Mouse (Mus musculus): ENCODE data around the gene Scd2.

DNA sequence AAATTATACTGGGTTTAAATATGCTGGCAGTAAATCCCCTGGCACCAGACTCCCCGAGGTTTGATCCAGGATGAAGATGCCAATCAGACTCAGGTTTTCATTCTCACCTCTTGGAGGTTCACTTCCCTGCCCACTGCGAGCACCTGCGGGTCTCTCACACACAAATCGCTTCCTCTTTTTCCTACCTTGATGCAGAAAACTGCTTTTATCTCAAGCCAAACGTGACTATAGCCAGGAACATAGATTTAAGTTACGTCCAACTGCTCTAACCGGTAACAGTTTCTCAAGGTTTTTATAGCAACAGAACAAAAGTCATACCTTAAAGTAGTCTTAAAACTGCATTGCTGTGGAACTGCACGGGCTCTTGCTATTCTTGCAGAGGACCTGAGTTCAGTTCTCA is 56.2 kb downstream of the Scd2 start:
- no peak for TF ChIP-seq EP300 (IDR thresholded peaks at IDR 0.05; ENCODE audit: low read depth in 1 of 2, low read length in 2 of 2)
- TF ChIP-seq MAX (IDR thresholded peaks at IDR 0.05; ENCODE audit: low read length): no peak
- peak; percentile 80; the same call in 1 of the 2 replicates for TF ChIP-seq BHLHE40 (IDR thresholded peaks at IDR 0.05; ENCODE audit: borderline replicate concordance, low read depth, low read length)
- no peak for TF ChIP-seq CTCF (IDR thresholded peaks at IDR 0.05 in 2 of 3, conservative IDR thresholded peaks at IDR 0.05 in 1 of 3; ENCODE audit: control insufficient read depth in 1 of 3, insufficient read depth in 1 of 3, low read depth in 2 of 3, low read length in 3 of 3, poor library complexity in 1 of 3, severe bottlenecking in 1 of 3)
- TF ChIP-seq POLR2AphosphoS5 (IDR thresholded peaks at IDR 0.05; ENCODE audit: borderline replicate concordance, low read depth, low read length): no peak
- TF ChIP-seq USF1 (IDR thresholded peaks at IDR 0.05; ENCODE audit: low read depth, low read length): no peak
- no peak for TF ChIP-seq MYC (IDR thresholded peaks at IDR 0.05; ENCODE audit: low read depth, low read length)
- TF ChIP-seq SIN3A (IDR thresholded peaks at IDR 0.05; ENCODE audit: low read length): no peak
- TF ChIP-seq E2F4 (IDR thresholded peaks at IDR 0.05; ENCODE audit: borderline replicate concordance, low read depth, low read length): no peak
- no peak for TF ChIP-seq CHD2 (IDR thresholded peaks at IDR 0.05; ENCODE audit: low read length)
- TF ChIP-seq UBTF (IDR thresholded peaks at IDR 0.05; ENCODE audit: borderline replicate concordance, insufficient read depth, low read depth, low read length): no peak
- no peak for TF ChIP-seq POLR2A (IDR thresholded peaks at IDR 0.05; ENCODE audit: control insufficient read depth in 1 of 2, insufficient read depth in 1 of 2, low read depth in 1 of 2, low read length in 2 of 2, poor library complexity in 1 of 2)
- TF ChIP-seq GABPA (IDR thresholded peaks at IDR 0.05; ENCODE audit: low read depth, low read length): no peak

All from MEL (cell line).